Mouse (Mus musculus): ENCODE results near the gene Zfp36l1.

Zfp36l1 gene

DNA sequence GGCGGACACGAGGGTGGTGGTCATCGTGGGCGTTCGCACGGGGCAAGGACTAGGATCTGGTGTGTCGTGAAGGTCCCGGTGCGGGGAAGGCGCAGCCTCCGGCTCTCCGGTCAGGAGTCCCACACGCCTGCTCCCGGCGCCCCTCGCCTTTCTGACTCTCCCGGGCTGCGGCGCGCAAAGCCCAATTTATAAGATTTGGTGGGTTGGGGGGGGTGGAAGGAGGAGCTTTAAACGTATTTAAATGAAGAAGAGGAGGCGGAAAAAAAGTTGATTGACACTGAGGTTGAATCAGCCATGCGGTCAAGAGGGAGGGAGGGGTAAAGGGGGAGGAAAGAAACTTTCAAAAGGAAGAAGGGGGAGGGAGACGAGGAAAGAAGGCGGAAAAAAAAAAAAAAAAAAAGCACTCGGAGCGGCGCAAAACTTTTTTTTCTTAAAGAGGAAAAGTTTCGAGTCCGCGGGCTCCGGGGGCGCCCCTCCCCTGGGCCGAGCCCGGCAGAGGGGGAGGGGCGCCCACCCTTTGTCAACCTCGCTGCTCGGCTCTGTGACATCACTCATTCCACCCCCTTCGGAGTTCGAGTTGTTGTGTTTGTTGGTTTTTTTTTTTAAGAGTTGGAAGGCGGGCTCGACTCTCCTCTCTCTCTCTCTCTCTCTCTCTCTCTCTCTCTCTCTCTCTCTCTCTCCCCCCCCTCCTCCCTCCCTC lies at the start of gene Zfp36l1:
Zfp36l1 (minus strand) TSS at position 162 of the 700 bp plus-strand sequence.
- peak; percentile 90 for DNase-seq (ENCODE audit: low spot score)

DNA sequence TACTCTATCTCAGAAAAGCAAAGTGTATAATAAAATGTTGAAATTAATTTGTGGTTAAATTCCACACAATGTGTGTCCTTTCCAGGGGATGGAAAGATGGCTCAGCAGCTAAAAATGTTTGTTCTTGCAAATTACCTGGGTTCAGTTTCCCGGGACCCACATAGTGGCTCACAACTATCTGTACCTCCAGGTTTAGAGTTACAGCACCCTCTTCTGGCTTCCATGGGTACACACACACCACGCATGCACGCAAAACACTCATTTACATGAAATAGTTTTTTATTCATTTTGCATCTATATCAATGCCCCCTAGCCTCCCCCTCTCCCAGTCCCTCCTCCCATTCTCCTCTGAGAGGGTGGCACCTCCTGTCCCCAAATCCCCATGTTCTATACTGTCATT lies 49.6 kb upstream of the Zfp36l1 start:
- no peak for DNase-seq (ENCODE audit: low spot score)

DNA sequence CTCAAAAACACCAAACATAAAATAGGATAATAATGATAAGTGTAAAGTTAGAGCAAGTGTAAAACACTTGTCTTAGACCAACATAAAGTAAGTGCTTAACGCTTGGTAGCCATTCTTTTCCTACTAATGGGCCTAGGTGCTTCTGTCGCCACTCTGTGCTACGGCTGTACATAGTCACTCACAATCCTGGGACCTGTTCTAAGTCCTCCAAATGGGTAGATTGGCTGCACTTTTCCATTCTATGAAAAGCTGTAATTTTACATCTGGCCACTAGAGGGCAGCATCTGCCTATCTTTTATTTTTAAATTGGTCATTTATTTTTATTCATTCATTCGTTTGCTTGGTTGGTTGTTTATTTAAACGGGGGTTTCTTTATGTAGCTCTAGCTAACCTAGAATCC lies 44.9 kb upstream of the Zfp36l1 start:
- no peak for DNase-seq (ENCODE audit: low spot score)

DNA sequence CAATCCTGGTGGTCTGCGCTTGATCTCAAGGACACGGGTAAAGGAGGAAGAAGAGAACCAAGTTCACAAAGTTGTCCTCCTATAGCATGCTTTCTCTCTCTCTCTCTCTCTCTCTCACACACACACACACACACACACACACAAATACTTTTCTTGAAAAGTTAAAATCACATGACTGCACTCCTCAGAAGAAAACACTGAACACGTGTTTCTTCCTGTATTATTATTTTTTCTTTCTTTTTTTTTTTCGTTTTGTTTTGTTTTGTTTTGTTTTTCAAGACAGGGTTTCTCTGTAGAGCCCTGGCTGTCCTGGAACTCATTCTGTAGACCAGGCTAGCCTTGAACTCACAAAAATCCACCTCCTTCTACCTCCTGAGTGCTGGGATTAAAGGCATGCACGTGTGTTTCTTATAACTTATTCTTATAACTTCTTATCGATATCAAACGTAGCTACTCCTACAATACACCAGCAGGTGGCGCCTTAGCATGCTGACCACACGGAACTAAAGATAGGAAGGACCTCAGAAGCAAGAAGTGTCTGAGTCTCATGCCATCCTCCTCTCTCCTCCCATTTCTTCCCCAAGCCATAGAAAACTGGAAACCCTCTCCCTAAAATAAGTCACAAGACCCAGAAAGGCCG lies 41.0 kb upstream of the Zfp36l1 start:
- DNase-seq (ENCODE audit: low spot score), result no peak

DNA sequence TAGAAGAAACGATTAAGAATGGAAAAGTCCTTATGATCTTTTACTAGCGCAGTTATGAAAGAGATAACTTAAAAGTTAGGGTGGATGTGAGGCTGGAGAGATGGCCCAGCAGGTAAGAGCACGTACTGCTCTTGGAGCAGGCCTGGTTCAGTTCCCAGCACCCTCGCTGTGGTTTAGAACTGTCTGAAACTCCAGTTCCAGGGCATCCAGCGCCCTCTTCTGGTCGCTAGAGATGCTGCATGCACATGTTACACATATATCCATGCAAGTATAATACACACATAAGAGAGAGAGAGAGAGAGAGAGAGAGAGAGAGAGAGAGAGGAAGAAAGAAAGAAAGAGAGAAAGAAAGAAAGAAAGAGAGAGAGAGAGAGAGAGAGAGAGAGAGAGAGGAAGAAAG lies 40.3 kb upstream of the Zfp36l1 start:
- no peak for DNase-seq (ENCODE audit: low spot score)

DNA sequence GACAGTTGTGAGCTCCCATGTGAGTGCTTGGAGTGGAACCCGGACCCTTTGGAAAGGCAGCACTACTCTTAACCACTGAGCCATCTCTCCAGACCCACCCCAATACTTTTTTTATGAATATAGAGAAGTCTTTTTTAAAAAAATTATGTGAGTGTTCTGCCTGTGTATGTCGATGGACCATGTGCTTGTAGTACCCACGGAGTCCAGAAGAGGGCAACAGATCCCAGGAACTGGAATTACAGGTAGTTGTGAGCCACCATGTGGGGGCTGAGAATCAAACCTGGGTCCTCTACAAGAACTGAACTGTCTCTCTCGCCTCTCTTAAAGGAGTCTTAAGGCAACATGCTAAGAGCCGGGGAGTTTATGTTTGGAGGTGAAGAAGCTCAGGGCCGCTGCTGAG lies 39.0 kb upstream of the Zfp36l1 start:
- no peak for DNase-seq (ENCODE audit: low spot score)

DNA sequence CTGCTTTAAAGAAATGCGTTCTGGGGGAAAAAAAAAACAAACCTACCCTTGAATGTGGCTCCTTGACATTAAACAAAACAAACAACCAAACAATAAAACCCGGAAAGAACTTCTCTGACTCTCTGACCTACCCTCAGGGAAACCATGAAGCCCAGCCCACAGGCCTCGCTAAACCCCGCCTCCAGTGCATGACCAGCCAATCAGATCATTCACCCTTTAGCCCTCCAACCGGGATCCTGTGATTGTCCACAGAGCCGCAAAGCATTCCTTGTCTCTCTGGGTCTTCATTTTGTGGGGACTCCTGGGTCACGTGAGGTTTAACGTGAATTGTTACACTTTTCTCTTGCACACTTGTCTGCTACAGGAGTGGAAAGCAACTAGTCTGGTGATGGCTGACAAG lies 37.8 kb upstream of the Zfp36l1 start:
- DNase-seq (ENCODE audit: low spot score), result no peak

DNA sequence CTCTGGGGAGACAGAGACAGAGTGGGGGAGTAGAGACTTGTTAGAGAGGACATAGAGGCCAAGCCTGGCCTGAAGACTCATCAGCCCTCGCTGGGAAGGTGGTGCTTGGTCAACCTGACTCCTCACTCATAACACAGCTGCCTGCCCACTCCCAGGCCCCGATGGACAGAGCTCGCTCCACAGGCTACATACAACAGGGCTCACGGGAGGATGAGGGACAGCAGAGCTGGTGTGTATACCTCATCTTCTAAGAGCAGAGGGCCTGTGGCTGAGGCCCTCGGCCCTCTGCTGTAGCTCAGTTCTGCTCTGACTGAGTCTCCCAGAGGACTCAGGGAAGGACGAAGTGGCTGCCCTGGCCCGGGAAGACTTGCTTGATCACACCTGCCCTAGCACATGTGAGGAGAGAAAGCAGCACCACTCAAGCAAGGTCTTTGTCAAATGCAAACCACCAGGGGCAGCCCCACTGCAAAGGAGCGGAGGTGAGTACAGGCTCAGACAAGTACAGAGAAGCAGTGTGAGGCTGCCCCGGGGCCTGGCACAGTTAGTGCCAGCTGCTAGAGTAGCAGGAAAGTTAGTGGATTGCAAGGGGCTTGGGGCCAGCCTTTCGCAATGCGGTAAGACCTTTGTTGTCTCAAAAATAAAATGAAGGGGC lies 34.9 kb upstream of the Zfp36l1 start:
- no peak for DNase-seq (ENCODE audit: low spot score)

DNA sequence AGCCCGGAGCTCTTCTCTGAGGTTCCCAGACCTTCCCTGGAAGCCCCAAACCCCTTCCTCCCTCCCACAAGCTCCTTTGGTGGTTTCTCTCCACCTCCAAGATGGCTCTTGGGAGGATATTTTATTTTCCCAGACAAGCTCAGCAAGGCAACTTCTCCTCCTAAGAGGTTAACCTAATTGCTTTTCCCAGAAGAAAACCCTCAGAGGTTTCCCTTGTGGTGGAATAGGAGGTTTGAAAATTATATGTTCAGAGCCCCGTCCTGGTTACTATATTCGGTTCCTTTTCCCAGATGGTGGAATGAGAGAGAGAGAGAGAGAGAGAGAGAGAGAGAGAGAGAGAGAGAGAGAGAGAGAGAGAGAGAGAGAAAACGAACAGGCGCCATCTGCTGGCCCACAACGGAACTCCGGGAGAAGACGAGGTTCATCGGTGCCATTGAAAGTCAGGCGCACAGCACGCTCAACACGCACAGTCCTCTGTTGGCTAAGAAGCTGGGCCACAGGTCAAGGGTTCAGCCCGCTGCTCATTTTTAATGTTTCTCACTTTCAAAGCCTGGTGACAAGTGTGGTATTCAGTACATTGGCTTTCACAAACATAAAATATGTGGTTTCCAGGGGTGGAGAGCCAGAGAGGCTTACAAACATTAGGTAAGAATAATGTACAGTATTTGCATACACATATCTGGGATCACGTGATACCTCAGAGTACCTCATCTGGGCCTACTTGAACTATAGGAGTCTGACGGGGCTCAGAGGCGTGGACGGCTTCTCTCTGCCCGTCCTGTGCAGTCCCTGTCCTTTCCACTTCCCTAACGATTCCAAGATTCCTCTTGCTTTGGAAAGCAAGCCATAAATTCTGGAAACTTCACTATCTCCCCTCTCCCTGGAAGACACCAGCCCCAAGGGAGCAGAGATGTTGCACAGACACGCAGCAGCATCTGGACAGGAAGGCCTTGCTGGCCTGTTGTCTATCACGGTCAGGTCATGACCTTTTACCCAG lies 33.7 kb upstream of the Zfp36l1 start:
- DNase-seq (ENCODE audit: low spot score), result no peak

DNA sequence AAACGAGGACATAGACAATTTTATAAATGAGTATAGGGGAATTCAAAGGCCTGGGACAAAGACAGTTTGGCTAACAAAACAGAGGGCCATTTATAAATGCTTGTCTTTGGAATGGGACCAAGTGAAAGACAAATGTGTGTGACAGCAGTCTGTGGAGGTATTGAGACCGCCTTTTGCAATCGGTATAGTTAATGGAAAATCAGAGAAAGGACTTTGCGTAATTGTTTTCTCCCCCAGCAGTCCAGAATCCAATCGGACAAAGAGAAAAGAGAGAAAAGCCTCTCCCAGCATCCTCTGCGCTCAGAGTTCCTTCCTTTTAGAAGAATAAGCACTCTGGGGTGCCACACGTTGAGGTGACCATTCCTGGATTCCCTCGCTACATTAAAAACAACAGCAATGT lies 32.6 kb upstream of the Zfp36l1 start:
- no peak for DNase-seq (ENCODE audit: low spot score)

DNA sequence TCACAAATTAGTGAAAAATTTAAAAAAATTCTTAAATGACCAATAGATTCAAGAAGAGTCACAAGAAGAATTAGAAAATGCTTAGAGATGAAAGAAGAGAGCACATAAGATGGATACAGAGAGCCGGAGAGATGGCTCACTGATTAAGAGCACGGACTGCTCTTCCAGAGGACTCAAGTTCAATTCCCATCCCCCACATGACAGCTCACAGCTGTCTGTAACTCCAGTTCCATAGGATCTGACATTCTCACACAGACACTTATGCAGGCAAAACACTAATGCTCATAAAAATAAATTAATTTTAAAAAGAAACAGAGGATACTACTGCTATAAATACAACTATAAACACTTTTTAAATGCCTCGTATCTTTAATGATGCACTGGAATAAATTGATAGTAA lies 32.0 kb upstream of the Zfp36l1 start:
- DNase-seq (ENCODE audit: low spot score), result no peak

DNA sequence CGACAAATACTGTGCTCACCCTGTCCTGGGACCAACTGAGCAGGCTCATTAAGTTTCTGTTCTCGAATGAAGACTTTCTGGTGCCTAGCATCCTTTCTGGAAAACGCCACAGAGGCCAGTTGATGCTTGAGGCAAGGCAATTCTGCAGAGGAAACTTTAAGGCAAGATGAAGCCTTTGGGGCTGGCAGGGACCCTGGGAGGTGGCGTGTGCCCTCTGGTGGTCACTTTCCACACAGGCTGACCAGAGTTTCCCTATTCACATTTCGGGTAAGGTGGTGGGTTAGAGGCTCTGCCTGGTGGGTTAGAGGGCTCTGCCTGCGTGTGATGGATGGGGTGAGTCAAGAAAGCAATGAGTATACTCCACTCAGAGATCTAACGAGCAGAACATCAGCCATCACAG lies 28.7 kb upstream of the Zfp36l1 start:
- no peak for DNase-seq (ENCODE audit: low spot score)

DNA sequence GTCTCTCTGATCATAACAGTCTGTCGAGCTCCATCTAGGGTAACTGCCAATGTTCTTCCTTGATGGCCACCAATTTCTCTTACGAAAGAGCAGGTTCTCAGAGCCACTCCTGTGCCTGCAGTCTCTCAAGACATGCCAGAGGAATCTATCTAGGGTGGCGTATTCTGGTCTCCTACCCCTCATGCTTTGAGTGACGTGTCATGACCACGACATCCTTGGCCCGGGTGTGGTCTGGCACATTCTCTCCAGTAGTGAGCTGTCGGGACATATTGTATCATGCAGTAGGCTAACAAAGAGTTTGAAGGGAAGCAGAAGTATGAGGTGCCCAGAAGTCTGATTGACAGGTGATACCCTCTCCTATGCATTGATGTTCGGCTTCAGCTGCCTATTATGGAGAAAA lies 28.2 kb upstream of the Zfp36l1 start:
- no peak for DNase-seq (ENCODE audit: low spot score)

DNA sequence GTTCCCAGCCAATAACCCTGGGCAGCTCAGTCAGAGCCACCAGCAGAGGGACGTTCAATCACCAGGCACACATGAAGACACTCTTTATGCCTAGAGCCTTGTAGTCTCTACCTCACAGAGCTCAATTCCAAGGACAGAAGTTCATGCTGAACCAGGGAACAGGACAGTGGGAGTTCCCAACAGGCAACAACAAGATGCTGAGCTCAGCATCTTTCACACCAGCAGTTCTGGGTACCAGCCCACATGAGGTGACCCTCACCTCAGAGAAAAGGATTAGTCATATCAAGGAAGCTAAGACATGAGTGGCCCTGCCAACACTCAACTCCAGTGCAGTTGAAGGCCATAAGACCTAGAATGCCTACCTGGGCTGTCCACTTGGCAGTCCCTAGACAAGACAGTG lies 24.9 kb upstream of the Zfp36l1 start:
- DNase-seq (ENCODE audit: low spot score), result no peak

DNA sequence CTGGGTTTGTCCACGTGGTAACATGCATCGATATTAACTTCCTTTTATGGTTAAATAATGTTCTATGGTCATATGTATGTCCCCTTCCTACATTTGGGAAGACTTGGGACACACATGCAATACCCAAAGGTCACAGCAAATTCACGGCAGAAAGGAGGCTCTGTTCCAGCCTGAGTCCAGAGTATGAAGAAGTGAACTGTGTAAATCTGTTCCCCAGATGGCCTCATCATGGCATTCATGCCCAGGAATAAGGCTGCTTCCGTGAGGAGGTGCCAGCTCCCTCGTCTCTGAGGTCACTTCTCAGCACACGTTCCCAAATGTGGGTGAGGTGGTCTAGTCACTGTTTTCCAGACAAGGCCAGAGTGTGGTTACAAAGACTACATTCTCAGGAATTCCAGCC lies 24.4 kb upstream of the Zfp36l1 start:
- DNase-seq (ENCODE audit: low spot score), result no peak

DNA sequence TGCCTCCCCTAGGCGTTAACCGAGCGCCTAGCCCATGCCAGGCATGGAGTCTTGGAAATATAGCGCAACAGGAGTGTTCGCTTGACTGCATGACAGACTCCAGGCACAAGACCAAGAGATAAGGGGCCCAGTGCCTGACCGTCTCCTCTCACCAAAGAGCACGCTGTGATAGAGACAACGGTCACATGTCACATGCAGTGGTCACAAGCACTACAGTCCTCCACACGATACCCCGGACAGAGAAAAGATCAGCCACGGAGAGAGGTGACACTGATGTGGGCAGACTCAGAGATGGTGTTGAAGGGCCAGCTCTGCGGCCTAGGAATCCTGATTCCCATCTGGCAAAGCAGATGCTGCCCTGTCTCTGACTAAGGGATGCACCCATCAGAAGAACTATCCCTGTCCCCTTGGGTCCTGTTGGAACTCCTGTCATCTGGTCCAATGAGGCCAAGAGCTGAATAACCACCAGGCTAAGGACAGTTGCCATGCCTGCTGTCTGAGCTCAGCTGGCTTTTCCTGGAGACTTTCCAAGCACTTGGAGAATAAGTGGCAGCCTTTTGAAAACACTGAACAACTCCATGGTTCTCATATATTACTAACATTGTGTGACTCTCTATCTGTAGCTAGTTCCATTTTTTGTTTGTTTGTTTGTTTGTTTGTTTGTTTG lies 23.6 kb upstream of the Zfp36l1 start:
- DNase-seq (ENCODE audit: low spot score), result no peak

DNA sequence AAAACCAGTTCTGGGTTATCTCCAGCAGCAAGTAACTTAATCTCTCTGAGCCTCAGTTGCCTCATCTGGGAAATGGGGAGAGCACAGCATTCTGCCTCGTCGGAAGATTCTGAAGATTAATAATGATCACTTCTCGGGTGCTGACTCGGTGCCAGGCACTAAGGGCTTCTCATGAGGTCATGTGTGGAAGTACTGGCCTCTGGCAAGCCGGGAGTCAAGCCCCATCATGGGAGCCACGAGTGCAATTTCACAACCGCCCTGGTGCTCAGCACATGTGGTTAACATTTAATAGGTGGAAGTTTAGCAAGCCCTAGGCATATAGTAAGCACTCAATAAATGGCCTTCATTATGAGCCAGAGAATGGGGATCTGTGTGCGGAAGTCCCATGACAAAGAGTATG lies 22.4 kb upstream of the Zfp36l1 start:
- no peak for DNase-seq (ENCODE audit: low spot score)

DNA sequence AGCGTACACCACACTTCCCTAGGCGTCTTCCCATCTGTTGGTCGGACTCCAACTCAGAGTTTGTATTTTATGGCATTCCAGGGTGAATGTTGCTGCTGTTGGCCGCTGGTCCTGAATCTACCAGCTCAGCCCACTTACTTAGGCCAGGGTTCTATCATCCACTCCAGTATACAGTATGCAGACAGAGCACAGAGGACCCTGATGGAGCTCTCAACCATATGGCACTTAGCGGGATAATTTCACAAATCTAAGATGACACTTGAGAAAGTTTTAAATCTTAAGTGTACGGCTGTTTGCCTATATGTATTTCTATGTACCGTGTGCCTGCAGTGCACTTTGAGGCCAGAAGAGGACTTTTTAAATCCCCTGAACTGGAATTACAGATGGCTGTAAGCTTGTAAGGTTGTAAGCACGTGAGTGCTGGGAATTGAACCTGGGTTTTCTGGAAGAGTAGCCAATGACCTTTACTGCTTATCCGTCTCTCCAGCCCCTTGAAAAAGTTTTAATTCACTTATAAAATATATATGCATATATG lies 20.3 kb upstream of the Zfp36l1 start:
- no peak for DNase-seq (ENCODE audit: low spot score)

DNA sequence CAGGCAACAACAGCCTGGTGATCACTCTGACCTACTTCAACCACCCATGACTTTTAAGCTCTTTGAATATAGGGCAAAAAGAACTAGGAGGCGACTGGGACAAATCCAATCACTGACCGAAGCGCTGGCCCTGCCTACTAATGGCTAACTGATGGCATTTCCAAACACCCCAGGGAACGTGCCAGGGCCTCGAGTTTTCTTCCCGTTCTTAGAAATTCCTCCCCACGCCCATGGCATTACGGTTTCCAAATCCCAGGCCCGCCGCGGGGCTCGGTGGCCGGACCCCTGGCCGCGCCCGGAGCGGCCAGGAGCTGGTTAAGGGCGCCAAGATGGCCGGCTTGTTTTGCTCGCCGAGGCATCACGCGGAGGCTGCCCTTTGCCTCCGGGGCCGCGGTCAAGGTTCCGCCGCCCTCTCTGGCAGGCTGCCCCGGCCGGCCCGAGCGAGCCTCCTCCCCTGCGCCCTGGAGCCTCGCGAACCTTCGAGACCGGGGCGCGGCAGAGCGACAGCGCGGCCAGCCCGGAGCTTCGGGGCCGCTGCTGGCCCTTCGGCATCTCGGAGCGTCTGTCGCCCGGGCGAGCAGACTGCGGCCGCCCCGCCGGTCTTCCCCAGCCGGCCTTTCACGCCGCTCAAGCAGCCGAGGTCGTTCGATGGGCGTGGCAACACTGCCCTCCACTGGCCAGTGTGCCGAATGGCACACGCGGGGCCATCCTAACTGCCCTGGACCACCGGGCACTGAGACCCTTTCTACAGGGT lies 19.6 kb upstream of the Zfp36l1 start:
- DNase-seq (ENCODE audit: low spot score), result peak; percentile 82

DNA sequence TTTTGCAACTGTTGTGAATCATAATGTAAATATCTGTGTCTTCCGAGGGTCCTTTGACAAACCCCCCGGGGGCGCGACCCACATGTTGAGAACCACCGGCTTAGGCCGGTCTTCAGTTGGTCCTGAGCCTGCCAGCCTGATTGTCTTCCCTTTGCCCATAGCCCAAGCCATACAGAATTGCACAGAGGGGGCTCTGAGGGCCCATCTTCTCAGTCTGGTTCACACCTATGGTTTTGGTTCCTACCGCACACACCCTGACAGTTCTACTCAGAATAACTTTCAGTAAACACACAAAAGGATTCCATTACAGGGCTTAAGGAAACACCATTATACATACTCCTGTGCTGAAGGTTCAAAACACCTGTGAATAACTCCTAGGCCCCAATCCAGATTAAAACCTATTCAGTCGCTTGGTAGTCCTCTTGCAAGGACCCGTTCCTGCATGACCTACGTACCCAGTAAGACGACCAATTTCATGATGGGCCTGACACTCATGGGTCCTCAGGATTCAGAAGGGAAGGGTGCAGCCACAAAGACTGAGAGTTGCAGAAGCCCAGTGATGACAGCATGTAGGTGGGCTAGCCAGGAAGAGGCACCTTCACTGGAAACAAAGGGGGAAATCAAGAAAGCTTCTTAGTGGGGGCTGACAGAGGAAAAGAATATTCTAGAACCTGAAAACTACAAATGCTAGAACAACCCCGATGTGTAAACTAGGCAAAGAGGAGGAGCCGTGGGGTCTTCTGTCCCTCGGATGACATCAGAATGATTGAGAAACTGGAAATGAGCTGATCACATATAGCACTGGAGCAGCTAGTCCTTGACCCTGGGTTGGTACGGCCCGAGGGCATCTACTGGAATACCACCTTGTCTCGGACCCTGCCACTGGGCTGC lies 18.8 kb upstream of the Zfp36l1 start:
- DNase-seq (ENCODE audit: low spot score), result no peak
